Mouse (Mus musculus) hindbrain, embryonic 14.5 days (tissue): ENCODE measurements around the gene Stt3b. TPM values are rescaled to one million over a fixed set of nuclear protein-coding genes. Genes with fewer than 3 reads are reported as not detected.

Experiments used
- ATAC-seq: fragments of 200-750 bp; cut with Nextera tagmentation; 2 replicates; pipeline ENCODE4 v1.8.0; 2017; ENCODE audit warnings: moderate number of reproducible peaks, mild to moderate bottlenecking, moderate TSS enrichment, moderate library complexity; ENCODE audit not compliant: low FRiP score
- DNase-seq: peaks from one replicate; pipeline ENCODE4 v3.0.0-alpha.2; 2015; ENCODE audit warnings: low spot score
- H3K27ac ChIP-seq: fragments of 300-500 bp; sonication (generic); 2 replicates; pipeline ENCODE4 v1.5.1; 2014; ENCODE audit warnings: mild to moderate bottlenecking, moderate library complexity
- H3K27me3 ChIP-seq: fragments of 300-500 bp; sonication (generic); 2 replicates; pipeline ENCODE4 v1.6.1; 2014; ENCODE audit warnings: mild to moderate bottlenecking, low read length, mixed read lengths; ENCODE audit not compliant: control insufficient read depth, insufficient read depth
- H3K36me3 ChIP-seq: fragments of 300-500 bp; sonication (generic); replicated peaks from 2 replicates; pipeline ENCODE4 v1.6.1; 2014; ENCODE audit not compliant: control insufficient read depth, insufficient read depth
- H3K4me1 ChIP-seq: fragments of 300-500 bp; sonication (generic); replicated peaks from 2 replicates; pipeline ENCODE4 v1.6.1; 2014; ENCODE audit warnings: antibody characterized with exemption, low read length, mixed read lengths; ENCODE audit not compliant: control insufficient read depth, insufficient read depth
- H3K4me2 ChIP-seq: fragments of 300-500 bp; sonication (generic); replicated peaks from 2 replicates; pipeline ENCODE4 v1.6.1; 2014; ENCODE audit warnings: mild to moderate bottlenecking, moderate library complexity
- H3K4me3 ChIP-seq: fragments of 300-500 bp; sonication (generic); replicated peaks from 2 replicates; pipeline ENCODE4 v1.5.1; 2014; ENCODE audit warnings: mild to moderate bottlenecking, low read length
- H3K9ac ChIP-seq: fragments of 300-500 bp; sonication (generic); 2 replicates; pipeline ENCODE4 v1.6.1; 2014
- H3K9me3 ChIP-seq: fragments of 300-500 bp; sonication (generic); 2 replicates; pipeline ENCODE4 v1.6.1; 2016; ENCODE audit warnings: low read length; ENCODE audit not compliant: control insufficient read depth
- WGBS: fragments of 180-500 bp; shearing (Covaris S2); extraction: QIAGEN DNeasy Blood & Tissue Kit; methylation state at CpG from one replicate; pipeline ENCODE4 v1.1.7; 2014; 5-methylcytosine and 5-hydroxymethylcytosine counted together
- polyA plus RNA-seq: library from polyadenylated mRNA; unstranded; fragments of >200 nt; fragmentation: Nextera tagmentation; extraction: Ambion mirVana; gene quantifications from 2 replicates; pipeline ENCODE4 v1.2.1, GENCODE M21; 2014

Stt3b gene
- polyA plus RNA-seq, 1 experiment from 2014 or later: 116 TPM

- no peaks in the 10 kb centered on the region for H3K27me3 ChIP-seq
- ATAC-seq (no peak), DNase-seq (peak; percentile 45)
Observed at GRCm38 (mm10) chr9:115308941-115309380, 1.3 kb downstream of the Stt3b start.

GRCm38 (mm10) chr9:115308401-115308800 is 1.8 kb downstream of the Stt3b start:
- 14% methylated on average over 4 of the region's 4 CpGs for WGBS
- peak overlapping the region; percentile 89 for H3K4me2 ChIP-seq
- DNase-seq: no peak
- H3K27ac ChIP-seq: peak overlapping the region; percentile 99; the same call in 1 of the 2 replicates
- H3K36me3 ChIP-seq: no peaks in the 10 kb centered on the region
- peaks cover 38% of the 10 kb centered on the region for H3K4me1 ChIP-seq
- H3K4me3 ChIP-seq: peak overlapping the region; percentile 98
- H3K27me3 ChIP-seq: no peaks in the 10 kb centered on the region
- peak overlapping the region; percentile 99 for H3K9ac ChIP-seq
- H3K9me3 ChIP-seq: no peaks in the 10 kb centered on the region
- ATAC-seq: no peak

More at GRCm38 (mm10) chr9:115308941-115309380, 1.3 kb downstream of the Stt3b start:
- Histone ChIP-seq H3K9ac (peak overlapping the region; percentile 99), H3K4me2 (peak overlapping the region; percentile 89), H3K36me3 (no peaks in the 10 kb centered on the region), H3K9me3 (no peaks in the 10 kb centered on the region), H3K27ac (peak overlapping the region; percentile 99), H3K4me3 (peak overlapping the region; percentile 98), H3K4me1 (peaks cover 38% of the 10 kb centered on the region)
- under 1% methylated on average over 18 of the region's 18 CpGs for WGBS

- peaks cover 51% of the 10 kb centered on the region for H3K4me1 ChIP-seq
- no peak overlapping the region for H3K27ac ChIP-seq
Observed at GRCm38 (mm10) chr9:115306202-115306601, 4.0 kb downstream of the Stt3b start.

GRCm38 (mm10) chr9:115304149-115304548 is 6.1 kb downstream of the Stt3b start:
- no peak overlapping the region for H3K27ac ChIP-seq
- H3K9me3 ChIP-seq: no peaks in the 10 kb centered on the region
- no peak overlapping the region for H3K9ac ChIP-seq
- no peak overlapping the region for H3K4me2 ChIP-seq
- no peaks in the 10 kb centered on the region for H3K36me3 ChIP-seq
- 81% methylated on average over 4 of the region's 4 CpGs for WGBS
- ATAC-seq: no peak
- H3K4me3 ChIP-seq: no peak overlapping the region
- no peak for DNase-seq
- H3K27me3 ChIP-seq: no peaks in the 10 kb centered on the region
- H3K4me1 ChIP-seq: peaks cover 48% of the 10 kb centered on the region

More at GRCm38 (mm10) chr9:115306202-115306601, 4.0 kb downstream of the Stt3b start:
- Histone ChIP-seq H3K4me3 (peak overlapping the region; percentile 98), H3K9ac (peak overlapping the region; percentile 16; the same call in 1 of the 2 replicates), H3K9me3 (no peaks in the 10 kb centered on the region), H3K4me2 (peak overlapping the region; percentile 89), H3K27me3 (no peaks in the 10 kb centered on the region), H3K36me3 (no peaks in the 10 kb centered on the region)
- ATAC-seq: no peak
- 37% methylated on average over 6 of the region's 6 CpGs for WGBS
- no peak for DNase-seq

GRCm38 (mm10) chr9:115301593-115301992 is 8.6 kb downstream of the Stt3b start:
- no peak overlapping the region for H3K27ac ChIP-seq
- no peaks in the 10 kb centered on the region for H3K36me3 ChIP-seq
- no peaks in the 10 kb centered on the region for H3K9me3 ChIP-seq
- no peaks in the 10 kb centered on the region for H3K27me3 ChIP-seq
- DNase-seq: no peak
- peaks cover 32% of the 10 kb centered on the region for H3K4me1 ChIP-seq
- no peak overlapping the region for H3K9ac ChIP-seq
- 93% methylated on average over 7 of the region's 7 CpGs for WGBS
- ATAC-seq: no peak
- no peak overlapping the region for H3K4me3 ChIP-seq
- H3K4me2 ChIP-seq: no peak overlapping the region

GRCm38 (mm10) chr9:115301002-115301579 is 9.1 kb downstream of the Stt3b start:
- peaks cover 27% of the 10 kb centered on the region for H3K4me1 ChIP-seq
- ATAC-seq (no peak), DNase-seq (no peak)
- WGBS: 93% methylated on average over 6 of the region's 6 CpGs
- H3K4me2 ChIP-seq: no peak overlapping the region
- no peak overlapping the region for H3K4me3 ChIP-seq
- H3K9ac ChIP-seq: no peak overlapping the region
- no peaks in the 10 kb centered on the region for H3K36me3 ChIP-seq
- H3K27me3 ChIP-seq: no peaks in the 10 kb centered on the region
- no peak overlapping the region for H3K27ac ChIP-seq
- H3K9me3 ChIP-seq: no peaks in the 10 kb centered on the region

- Histone ChIP-seq H3K4me1 (peaks cover 10% of the 10 kb centered on the region), H3K9me3 (no peaks in the 10 kb centered on the region), H3K36me3 (no peaks in the 10 kb centered on the region), H3K9ac (no peak overlapping the region), H3K27ac (no peak overlapping the region), H3K27me3 (no peaks in the 10 kb centered on the region), H3K4me3 (no peak overlapping the region), H3K4me2 (no peak overlapping the region)
- ATAC-seq (no peak), DNase-seq (no peak)
- WGBS: 75% methylated on average over 7 of the region's 7 CpGs
Observed at GRCm38 (mm10) chr9:115296738-115297137, 13.5 kb downstream of the Stt3b start.

GRCm38 (mm10) chr9:115293920-115294594 is 16.2 kb downstream of the Stt3b start:
- no peak overlapping the region for H3K4me2 ChIP-seq
- ATAC-seq (no peak), DNase-seq (no peak)
- H3K36me3 ChIP-seq: no peaks in the 10 kb centered on the region
- no peak overlapping the region for H3K9ac ChIP-seq
- H3K4me1 ChIP-seq: peaks cover 9% of the 10 kb centered on the region
- WGBS: 82% methylated on average over 10 of the region's 10 CpGs
- H3K4me3 ChIP-seq: no peak overlapping the region
- no peaks in the 10 kb centered on the region for H3K27me3 ChIP-seq
- H3K9me3 ChIP-seq: no peaks in the 10 kb centered on the region
- no peak overlapping the region for H3K27ac ChIP-seq

- H3K9me3 ChIP-seq: no peaks in the 10 kb centered on the region
- H3K36me3 ChIP-seq: no peaks in the 10 kb centered on the region
- DNase-seq (no peak), ATAC-seq (no peak)
- no peak overlapping the region for H3K27ac ChIP-seq
- WGBS: 94% methylated on average over 6 of the region's 6 CpGs
- H3K4me1 ChIP-seq: peaks cover 14% of the 10 kb centered on the region
- H3K9ac ChIP-seq: no peak overlapping the region
- no peaks in the 10 kb centered on the region for H3K27me3 ChIP-seq
- no peak overlapping the region for H3K4me2 ChIP-seq
- no peak overlapping the region for H3K4me3 ChIP-seq
Observed at GRCm38 (mm10) chr9:115287774-115288434, 22.3 kb downstream of the Stt3b start.
